Mouse (Mus musculus) cerebellum, postnatal 10 days (tissue): Measurements from ENCODE around the gene Mier3.

ENCODE experiments used
- DNase-seq, 2 experiments: peaks; one replicate each; pipeline ENCODE4 v3.0.0; 2021; ENCODE audit warnings: mixed read lengths in 2 of 2

Gene Mier3

DNA sequence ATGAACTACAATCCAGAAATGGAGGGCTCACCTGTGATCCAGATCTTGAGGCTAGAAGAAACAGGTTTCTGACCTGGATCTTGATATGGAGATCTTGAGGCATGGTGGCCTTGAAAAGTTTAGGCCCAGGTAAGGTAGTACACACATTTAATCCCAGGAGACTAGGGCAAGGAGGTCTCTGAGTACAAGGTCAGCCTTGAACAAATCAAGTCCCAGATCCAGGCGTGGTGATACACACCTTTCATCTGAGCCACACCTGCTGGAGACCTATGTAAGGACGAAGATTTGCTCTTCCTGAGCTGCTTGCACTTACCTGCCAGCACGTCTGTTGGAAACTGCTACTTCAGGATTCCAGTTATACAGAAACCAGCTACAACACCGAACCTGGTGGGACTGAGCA lies at the start of gene Mier3:
Mier3 (plus strand) TSS at position 301 of the 400 bp plus-strand sequence.
- no peak for DNase-seq

DNA sequence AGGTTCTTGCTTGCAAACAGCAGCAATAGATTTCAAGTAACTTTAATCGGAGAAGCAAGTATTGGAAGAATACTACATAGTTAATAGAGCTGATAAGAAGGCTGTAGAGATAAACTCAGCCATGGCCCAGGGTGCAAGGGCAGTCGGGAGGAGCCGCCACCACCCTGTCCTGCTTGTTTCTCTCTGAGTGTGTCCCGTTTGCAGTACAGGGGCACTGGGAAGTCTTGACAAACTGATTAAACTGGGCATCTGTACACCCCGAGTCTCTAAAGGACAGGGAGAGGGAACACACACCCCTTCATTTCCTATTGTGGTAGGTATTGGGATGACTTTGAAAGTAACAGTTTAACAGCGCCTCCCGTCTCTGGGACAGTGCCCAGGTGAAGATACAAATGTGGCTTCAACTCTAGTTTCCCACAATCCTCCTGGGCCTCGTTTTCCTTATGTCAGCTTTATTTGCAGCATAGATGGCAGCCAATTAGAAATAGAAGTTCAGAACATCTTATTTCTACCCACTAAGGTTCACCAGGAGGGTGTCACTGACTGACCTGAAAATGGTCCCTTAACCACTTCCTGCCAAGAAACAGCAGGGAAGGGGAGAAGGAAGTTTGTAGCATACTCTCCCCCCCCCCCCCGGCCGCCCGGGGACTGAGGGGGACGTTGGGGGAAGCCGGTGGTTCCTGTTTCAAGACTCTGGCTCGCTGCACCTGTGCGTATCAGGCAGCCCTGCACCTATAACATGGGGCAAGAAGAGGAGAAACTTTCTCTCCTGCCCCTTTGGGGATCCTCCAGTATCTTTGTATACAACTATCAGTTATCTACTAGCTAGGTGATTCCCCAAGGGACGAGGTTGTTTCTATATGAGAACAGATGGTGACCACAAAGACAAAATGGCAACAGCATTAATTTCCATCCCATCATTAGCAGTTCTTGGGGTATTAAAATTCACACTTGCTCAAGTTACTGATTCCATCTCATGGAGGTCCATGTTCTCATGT lies 46.3 kb upstream of the Mier3 start:
- DNase-seq = no peak

DNA sequence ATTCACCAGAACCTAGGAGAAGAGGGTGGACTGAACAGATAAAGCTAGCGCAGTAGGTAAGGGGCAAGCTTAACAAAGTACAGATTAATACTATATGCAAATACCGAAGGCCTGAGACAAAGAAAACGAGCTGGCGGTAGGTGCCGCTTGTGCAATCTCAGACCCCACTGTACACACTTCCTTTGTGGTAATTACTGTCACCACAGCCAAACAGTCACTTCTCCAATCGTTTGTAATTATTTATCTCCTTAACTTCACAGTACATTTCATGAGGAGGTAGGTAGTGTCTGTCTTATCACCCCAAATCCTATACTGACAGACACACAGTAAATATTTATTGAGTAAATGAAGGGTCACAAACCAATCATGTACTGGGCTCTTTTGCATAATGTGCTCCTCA lies 40.5 kb upstream of the Mier3 start:
- no peak for DNase-seq

DNA sequence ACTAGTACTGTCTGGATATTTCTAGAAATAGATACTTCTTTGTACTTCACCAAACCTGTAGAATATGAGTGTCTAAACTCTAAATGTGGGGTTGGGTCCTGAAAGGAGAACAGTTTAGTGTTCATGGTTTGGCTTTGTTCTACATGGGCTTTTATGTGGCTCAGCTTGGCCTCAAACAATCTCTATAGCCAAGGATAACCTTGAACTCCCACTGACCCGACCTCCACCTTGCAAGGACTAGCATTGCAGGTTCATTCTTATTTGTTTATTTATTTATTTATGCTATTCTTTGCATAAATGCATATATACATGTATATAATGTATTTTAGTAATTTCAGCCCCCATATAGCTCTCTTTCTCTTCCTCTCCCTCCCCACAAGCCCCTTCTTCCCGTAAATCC lies 37.1 kb upstream of the Mier3 start:
- no peak for DNase-seq

DNA sequence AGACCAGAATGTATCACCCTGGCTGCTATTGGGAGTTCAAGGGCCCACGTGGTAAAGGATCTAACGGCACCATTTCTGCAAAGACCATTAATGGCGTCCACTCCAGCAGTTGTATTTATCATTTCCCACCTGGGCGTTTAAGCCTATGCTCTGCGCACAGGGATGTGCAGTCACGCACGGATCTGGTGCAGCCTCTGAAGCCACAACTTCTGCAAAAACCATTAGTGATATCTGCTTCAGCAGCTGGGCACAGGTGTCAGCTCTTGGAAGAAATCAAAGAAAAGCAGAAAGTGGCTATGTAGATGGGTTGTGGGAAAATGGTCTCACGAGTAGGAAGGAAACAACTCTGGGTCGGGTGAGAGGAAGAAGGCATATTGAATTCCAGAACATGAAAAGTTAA lies 34.6 kb upstream of the Mier3 start:
- DNase-seq = no peak

DNA sequence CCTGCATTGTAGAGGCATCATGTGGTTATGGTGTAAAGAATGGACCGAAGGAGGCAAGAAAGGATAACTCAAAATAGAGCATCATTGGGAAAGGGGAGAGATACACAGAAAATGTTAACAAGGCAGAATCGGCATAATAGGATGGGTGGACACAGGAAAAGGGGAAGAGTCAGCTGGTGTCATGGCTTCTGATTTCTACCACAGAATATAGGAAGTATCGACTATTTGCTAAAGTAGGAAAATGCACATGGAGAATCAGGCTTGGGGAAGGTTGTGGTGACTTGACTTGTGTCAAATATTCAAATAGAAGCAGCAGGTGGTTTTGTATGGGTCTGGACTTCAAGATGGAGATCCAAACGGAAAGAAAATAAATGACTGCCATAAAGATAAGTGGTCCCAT lies 33.5 kb upstream of the Mier3 start:
- DNase-seq = no peak

DNA sequence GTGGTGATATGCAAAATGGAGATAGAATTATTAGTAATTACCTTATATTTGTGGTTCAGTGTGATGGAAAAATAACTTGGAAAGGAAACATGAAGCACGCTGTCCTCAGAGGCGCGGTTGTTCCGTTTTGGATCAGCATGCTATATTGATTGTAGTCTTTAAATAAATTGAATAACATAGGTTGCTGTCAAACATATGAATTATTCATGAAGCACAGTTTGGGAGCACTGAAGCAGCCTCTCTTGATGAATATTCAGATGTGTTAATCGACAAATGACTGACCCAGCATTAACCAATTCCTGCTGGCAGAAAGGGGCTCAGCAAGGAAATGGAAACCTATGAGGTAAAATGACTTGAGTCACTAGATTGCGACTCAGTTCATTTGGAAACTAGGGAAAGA lies 29.8 kb upstream of the Mier3 start:
- no peak for DNase-seq

DNA sequence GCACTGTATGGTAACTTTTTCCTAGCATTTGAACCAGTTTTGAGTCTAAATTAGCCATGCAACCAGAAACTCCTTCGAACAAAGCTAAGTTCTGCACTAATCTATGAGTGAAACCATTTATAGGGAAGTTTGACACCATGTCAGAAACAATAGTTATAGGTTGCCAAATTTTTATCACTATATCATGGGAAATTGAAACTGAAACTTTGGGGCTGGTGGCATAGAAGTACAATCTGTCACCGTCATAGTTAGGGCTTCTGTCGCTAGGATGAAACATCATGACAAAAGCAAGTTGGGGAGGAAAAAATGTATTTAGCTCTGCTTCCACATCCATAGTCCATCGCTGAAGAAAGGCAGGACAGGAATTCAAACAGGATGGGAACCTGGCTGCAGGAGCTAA lies 25.5 kb upstream of the Mier3 start:
- DNase-seq = no peak

DNA sequence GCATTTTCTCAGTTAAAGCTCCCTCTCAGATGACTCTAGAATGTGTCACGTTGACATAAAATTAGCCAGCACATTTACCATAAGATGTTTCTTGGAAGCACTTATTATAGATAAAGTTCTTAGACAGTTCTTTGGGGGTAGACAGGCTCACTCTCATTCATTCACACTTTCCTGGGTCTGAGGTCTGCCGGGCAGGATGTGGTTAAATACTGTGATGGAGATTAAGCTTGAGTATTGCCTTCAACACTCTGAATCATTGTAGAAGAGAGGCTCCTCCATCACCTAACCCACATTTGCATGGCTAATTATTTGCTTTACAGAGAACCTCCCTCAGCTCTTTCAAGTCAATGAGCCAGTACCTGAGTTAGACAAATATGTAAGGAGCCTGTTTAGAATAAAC lies 24.9 kb upstream of the Mier3 start:
- DNase-seq = no peak

DNA sequence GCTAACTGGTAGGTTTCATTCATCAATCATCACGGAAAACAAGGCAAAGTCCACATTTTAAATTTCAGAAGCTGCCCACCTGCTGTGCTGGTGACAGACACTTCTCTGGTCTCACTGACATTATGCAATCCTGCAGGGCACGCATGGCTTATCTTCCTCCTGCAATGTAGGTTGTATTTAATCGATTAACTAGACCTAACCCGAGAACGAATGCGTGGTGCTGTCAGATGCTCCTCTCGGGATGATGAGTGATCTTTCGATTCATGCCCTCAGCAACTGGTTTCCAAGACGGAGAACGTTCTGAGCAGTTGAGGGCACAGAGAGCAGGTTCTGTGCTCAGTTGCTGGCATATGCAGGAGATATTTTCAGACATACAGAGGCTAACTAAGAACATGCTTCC lies 24.5 kb upstream of the Mier3 start:
- no peak for DNase-seq

DNA sequence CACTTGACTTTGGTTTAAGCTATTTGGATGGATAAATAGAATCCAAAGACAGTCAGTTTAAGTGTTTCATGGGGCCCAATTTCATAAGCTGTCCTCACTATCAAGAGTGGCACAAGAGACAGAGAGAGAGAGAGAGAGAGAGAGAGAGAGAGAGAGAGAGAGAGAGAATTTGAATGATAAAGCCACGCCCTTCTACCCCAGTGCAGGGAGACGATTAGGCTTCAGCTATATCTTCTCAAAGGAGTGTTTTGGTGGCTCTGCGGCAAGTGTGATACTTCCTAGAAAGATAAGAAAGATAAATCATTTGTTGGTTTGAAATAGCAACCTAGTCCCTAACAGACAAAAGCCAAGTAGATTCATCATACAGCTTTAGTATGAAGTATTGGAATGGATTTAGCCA lies 24.0 kb upstream of the Mier3 start:
- DNase-seq = no peak

DNA sequence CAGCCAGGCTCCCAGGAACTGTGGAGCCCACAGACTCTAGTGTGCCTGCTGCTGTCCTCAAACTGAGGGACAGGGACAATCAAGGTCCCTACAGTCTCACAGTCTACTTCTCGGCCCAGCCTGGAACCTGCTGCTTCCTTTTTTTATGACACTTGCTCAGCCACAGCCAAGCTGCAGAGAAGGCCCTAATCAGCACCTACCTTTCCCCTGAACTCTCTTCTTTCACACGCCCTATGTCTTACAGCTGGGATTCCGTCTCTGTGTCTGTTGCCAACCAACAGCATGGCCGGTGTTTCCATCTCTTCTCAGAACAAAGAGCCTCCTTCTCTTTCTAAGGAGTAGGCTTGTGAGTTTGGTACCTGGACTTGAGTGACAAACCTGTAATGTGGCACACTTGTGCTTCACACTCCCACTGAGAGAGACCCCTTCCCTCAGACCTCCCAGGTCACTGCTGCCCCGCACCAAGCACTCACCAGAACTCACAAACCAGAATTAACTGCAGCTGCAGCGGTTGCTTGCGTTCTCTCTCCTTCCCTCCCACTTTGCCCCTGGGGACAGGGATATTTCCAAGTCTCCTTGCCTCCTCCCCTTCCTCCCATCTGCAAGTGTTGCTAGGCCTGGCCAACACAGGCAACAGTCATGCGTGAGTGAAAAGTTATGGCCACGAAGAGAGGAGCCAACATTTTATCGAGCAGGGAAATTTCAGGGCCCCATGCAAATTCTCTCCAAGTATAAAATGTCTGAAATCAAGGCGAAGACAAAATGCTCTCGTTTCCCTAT lies 22.1 kb upstream of the Mier3 start:
- DNase-seq = peak in 1 of 2 experiments; percentile 6

DNA sequence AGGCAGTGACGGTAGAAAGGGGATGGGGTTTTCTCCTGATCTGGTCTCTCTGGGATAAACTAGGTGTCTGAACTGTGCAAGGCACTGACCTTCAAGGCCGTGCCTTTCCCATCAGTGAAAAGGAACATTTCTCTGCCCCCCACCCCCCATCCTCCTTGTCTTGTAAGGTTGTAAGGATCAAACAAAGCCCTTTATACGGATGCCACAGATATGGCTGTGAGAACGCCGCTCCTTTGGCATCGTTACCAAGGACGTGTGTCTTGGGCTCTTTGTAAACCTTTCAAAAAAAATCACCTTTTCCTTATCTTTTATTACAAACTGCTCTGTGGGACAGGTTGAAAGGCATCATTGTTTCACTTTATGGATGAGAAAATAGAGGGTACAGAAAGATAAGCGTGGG lies 21.3 kb upstream of the Mier3 start:
- DNase-seq = no peak

DNA sequence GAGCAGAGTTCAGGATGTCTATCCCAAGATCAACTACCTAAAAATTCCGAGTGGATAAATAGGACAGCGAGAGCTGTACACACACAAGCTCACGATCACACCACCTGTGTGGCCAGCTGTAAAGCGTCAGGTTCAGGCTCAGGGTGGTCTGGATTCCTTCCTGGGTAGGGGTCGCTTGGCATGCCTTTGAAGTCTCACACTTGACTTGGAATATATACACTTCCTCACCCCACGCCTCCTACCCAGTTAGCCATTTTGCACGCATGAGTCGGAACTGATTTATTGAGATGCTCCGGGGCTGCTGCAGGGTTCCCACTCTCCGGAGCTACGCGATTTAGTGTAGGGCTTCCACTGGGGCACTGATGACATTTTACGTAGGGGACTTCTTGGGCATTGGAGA lies 20.7 kb upstream of the Mier3 start:
- DNase-seq = no peak

DNA sequence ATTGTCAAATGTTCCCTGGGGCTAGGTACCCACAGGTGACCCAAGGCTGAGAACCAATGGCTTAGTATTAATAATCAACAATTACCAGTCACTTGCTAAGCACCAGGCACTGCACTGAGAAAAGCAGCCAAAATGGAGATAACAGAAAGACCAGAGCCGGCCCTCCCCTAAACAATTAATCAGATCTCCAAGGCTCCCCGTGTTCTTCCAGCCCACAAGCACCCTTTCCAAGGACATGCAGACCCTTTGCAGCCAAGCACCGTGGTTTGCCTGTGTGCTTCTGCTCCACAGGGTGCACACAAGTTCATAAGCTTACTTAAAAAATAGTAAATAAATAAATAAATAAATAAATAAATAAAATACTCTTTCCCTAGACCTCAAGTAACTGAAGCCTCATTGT lies 20.2 kb upstream of the Mier3 start:
- DNase-seq = no peak

DNA sequence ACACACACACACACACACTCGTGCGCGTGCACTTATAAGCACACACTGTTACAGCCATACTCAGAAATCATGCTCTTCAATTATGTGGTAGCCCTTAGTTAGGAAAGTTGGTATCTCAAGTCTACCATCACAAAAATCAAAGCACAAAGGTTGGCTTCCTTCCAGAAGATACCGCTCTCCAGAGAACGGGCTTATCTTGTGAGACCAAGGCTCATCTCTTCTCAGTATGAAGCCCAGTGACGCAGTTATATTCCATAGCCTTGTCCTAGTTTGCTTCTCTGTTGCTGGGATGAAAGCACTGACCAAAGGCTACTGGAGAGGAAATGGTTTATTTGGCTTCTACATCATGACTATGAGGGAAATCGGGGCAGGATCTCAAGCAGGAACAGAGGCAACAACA lies 12.8 kb upstream of the Mier3 start:
- no peak for DNase-seq

DNA sequence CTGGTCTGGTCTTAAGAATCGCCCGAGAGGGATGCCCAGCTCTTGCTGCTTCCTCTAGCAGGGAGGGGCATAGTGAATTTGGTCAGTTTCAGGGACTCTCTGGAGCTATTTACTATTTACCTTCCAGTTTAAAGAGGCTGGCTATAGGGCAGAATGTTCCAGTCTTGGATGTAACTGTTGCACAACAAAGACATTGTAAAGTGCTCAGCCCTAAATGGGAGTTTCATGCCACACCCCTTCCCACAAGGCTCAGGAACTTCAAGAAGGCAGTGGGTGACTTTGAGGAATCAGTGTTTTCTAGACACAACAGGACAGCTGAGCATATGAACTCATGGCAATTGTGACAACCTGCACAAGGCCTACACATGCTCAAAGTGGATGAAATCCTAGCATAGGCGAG lies 3.9 kb upstream of the Mier3 start:
- no peak for DNase-seq

DNA sequence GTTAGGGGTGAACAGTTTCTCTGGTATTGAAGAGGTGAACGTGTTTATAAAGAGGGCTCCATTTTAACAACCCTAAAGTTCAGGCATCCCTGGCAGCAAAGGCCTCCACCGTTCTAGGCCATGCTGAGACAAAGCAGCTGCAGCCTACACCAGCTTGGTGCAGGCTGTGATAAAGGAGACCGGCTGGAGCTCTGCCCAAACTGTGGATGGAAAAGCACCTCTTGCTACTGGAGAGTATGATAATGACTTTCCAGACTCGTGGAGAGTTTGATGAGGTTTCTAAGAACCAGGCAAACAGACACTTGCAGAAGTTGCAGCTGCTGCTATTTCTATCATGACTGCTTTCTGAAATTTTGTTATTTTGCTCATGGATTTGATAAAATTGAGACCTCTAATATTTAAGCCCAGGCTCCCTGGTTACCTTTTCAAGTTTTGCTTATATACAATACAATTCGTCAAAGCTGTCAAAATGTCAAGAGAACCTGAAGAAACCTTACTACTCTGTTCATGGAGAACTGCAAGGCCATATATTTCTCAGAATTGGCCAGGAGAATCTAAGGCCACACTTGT lies 3.4 kb downstream of the Mier3 start:
- DNase-seq = peak; percentile 15 to 31

DNA sequence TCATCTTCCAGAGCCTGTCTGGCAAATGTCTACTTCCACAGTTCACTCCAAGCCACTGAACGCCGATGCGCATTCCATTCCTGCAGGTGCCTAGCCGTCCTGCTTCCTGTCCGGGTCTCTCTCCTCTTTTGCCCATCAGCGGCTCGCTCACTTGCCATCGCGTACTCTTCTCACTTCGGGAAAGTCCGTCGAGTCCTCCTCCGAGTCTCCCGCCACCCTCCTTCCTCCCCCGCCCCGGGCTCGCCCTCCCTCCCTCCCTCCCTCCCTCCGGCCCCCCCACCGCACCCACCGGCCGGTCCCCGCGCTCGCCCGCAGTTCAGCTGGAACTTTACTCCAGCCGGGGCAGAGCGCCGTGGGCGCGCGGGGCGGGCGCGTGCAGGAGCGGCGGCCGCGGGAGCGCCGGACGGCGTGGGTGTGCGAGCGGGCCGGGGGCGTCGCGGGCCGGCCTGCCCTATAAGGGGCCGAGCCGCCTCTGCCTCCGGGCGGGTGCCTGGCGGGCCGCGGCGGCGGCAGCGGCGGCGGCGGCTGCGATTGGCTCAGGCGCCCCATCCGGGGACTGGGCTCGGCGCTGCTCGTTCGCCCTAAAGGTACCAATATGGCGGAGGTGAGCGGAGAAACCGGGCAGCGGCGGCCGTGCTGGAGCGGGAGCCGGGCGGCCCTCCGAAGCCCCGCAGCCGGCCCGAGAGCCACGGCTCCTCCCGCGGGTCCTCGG lies 5.1 kb downstream of the Mier3 start:
- peak; percentile 93 to 94 for DNase-seq

DNA sequence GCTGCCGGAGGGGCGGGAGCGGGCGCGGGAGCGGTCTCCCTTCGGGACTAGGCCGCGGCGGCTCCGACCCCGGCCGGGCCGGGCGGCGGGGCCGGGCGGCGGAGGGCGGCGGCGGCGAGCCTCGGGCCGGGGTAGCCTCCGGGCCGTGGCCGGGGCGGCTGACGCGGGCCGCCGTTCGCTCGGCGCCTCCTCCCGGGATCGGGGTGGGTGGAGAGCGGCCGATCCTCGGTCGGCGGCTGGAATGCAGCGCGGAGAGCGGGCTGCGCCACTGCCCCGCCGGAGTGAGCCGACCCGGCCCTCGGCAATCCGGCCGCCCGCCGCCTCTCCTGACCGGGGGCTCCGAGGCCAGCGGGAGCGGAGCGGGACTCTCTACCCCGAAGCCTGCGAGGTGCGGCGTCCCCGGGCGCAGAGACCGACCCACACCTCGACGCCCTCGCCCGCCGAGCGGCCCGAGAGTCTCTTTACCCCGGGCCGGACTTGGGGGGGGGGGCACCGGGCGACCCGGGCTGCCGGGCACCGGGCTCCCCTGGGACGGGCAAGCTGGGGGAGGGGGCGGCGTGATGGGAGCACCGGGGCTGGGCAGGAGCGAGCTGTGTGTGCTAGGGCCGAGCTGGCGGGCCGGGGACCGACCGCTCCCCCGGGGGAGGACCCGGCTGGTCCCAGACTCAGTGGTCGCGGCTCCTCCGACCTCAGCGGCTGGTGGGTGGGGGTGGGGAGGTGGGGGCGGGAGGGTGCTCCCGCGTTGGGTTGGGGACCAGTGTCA lies 5.9 kb downstream of the Mier3 start:
- DNase-seq = peak; percentile 61 to 68

DNA sequence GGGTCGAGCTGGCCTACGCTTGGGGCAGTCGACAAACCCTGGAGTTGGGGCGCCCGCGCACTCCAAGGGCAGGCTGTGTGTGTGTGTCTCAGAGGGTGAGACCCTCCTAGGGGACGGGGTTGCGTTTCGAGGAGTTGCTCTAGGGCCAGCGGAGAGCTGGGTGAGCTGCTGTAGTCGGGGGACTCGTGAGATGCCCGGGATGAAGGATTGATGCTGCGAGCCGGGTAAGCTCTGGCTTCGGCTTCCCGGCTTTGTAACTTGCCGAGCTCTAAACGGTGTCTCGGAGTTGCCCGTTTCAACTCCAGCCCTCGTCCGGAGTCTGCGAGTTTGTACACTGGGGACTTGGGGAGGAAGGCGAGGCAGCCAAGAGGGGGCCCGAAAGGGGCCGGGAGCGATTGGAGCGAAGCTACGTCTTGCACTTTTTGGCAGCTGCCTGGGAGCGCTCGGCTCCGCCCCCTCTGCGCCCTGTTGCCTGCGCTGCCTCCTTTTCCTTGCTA lies 6.6 kb downstream of the Mier3 start:
- DNase-seq = peak; percentile 72 to 82

DNA sequence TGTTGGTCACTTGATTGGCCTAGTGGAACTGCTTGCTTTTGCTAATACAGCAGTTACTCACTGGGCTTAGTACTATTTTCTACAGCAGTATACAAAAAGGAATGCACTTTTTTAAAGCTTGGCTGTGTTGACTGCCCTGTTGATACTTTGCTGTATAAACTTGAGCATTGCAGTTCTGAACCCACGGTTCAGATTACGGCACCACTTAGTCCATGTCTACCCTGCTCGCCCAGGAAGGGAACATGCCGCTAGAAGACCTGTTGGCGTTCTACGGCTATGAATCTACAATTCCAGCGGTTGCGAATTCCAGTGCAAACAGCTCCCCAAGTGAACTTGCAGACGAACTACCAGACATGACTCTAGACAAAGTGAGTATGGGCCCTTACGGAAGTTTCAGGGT lies 22.6 kb downstream of the Mier3 start:
- no peak for DNase-seq
